Mouse (Mus musculus) ES-Bruce4 (cell line): ENCODE measurements around the gene Frmd8. TPM values are rescaled to one million over a fixed set of nuclear protein-coding genes. Genes with fewer than 3 reads are reported as not detected.
A peak's percentile ranks its signal among the peaks of the same experiment; 100 is the strongest.

Source experiments
- H3K27ac ChIP-seq: 2 replicates; pipeline ENCODE4 v1.5.1; 2012; ENCODE audit warnings: low read length, inconsistent platforms; ENCODE audit not compliant: insufficient read depth
- H3K27me3 ChIP-seq: 2 replicates; pipeline ENCODE4 v1.6.1; 2012; ENCODE audit warnings: mild to moderate bottlenecking, low read length, inconsistent platforms; ENCODE audit not compliant: control insufficient read depth, poor library complexity, insufficient read depth, severe bottlenecking
- H3K36me3 ChIP-seq: 2 replicates; pipeline ENCODE4 v1.6.1; 2012; ENCODE audit warnings: inconsistent platforms, mild to moderate bottlenecking, low read length, moderate library complexity; ENCODE audit not compliant: control insufficient read depth, poor library complexity, insufficient read depth, severe bottlenecking
- H3K4me1 ChIP-seq: one replicate; pipeline ENCODE4 v1.8.1; 2011; ENCODE audit warnings: low read length; ENCODE audit not compliant: control insufficient read depth, insufficient read depth
- H3K4me3 ChIP-seq: 2 replicates; pipeline ENCODE4 v1.5.1; 2011; ENCODE audit warnings: low read depth, mild to moderate bottlenecking, low read length
- H3K9ac ChIP-seq: 2 replicates; pipeline ENCODE4 v1.6.1; 2012; ENCODE audit warnings: low read depth, mild to moderate bottlenecking, inconsistent platforms; ENCODE audit not compliant: poor library complexity, severe bottlenecking
- H3K9me3 ChIP-seq: replicated peaks from 2 replicates; pipeline ENCODE4 v1.6.1; 2012; ENCODE audit warnings: mild to moderate bottlenecking, low read length, inconsistent platforms; ENCODE audit not compliant: control insufficient read depth, poor library complexity, insufficient read depth, severe bottlenecking
- CTCF ChIP-seq: IDR thresholded peaks from one replicate; pipeline ENCODE4 v1.8.1; 2011; ENCODE audit warnings: low read depth, low read length
- EP300 ChIP-seq: IDR thresholded peaks from 2 replicates; pipeline ENCODE4 v1.6.1; 2011; ENCODE audit warnings: low read depth, low read length; ENCODE audit not compliant: insufficient read depth
- POLR2A ChIP-seq: IDR thresholded peaks from one replicate; pipeline ENCODE4 v1.8.1; 2011; ENCODE audit warnings: low read length; ENCODE audit not compliant: insufficient read depth
- polyA plus RNA-seq: library from polyadenylated mRNA; stranded (reverse); fragments of >200 nt; gene quantifications from 2 replicates; pipeline ENCODE4 v1.2.4, GENCODE M21; 2011; ENCODE audit warnings: low read depth; ENCODE audit not compliant: missing spikeins, insufficient read depth, insufficient read length

Frmd8 gene
- polyA plus RNA-seq, 1 experiment = 26.3 TPM

GRCm38 (mm10) chr19:5822174-5822833 is 52.8 kb downstream of the Frmd8 start:
- Histone ChIP-seq H3K36me3 (no peaks in the 10 kb centered on the region), H3K9me3 (no peaks in the 10 kb centered on the region), H3K4me1 (peaks cover 6% of the 10 kb centered on the region), H3K4me3 (no peak overlapping the region), H3K9ac (no peak overlapping the region; the same call in 1 of the 2 replicates), H3K27me3 (no peaks in the 10 kb centered on the region), H3K27ac (no peak overlapping the region)
- TF ChIP-seq EP300 = no peak
- TF ChIP-seq CTCF = no peak
- no peak for TF ChIP-seq POLR2A

- TF ChIP-seq CTCF = no peak
- TF ChIP-seq EP300 = no peak
- TF ChIP-seq POLR2A = no peak
- Histone ChIP-seq H3K9ac (no peak overlapping the region), H3K27ac (no peak overlapping the region), H3K9me3 (no peaks in the 10 kb centered on the region), H3K4me1 (peaks cover 6% of the 10 kb centered on the region), H3K36me3 (no peaks in the 10 kb centered on the region), H3K27me3 (no peaks in the 10 kb centered on the region), H3K4me3 (no peak overlapping the region)
These were observed 53.3 kb downstream of the Frmd8 start for GRCm38 (mm10) chr19:5821847-5822173.

- Histone ChIP-seq H3K9ac (no peak overlapping the region), H3K4me1 (peaks cover 12% of the 10 kb centered on the region), H3K27me3 (no peaks in the 10 kb centered on the region), H3K36me3 (no peaks in the 10 kb centered on the region), H3K4me3 (no peak overlapping the region), H3K9me3 (no peaks in the 10 kb centered on the region), H3K27ac (no peak overlapping the region)
- TF ChIP-seq POLR2A (no peak), CTCF (peak; percentile 49)
These were observed 55.5 kb downstream of the Frmd8 start for GRCm38 (mm10) chr19:5819549-5819948.

- Histone ChIP-seq H3K27ac (peak overlapping the region; percentile 17; the same call in 1 of the 2 replicates), H3K36me3 (no peaks in the 10 kb centered on the region)
- peak; percentile 74; the same call in 1 of the 2 replicates for TF ChIP-seq EP300
- TF ChIP-seq CTCF = no peak
These were observed 56.5 kb downstream of the Frmd8 start for GRCm38 (mm10) chr19:5818590-5818977.

GRCm38 (mm10) chr19:5817703-5818589 is 57.1 kb downstream of the Frmd8 start:
- Histone ChIP-seq H3K4me3 (peak overlapping the region; percentile 25), H3K4me1 (peaks cover 12% of the 10 kb centered on the region), H3K9me3 (no peaks in the 10 kb centered on the region), H3K9ac (peak overlapping the region; percentile 34), H3K27me3 (no peaks in the 10 kb centered on the region), H3K27ac (peak overlapping the region; percentile 79), H3K36me3 (no peaks in the 10 kb centered on the region)
- TF ChIP-seq CTCF = peak; percentile 80
- peak; percentile 35 for TF ChIP-seq POLR2A
- peak; percentile 73 for TF ChIP-seq EP300

More at GRCm38 (mm10) chr19:5818590-5818977, 56.5 kb downstream of the Frmd8 start:
- Histone ChIP-seq H3K27me3 (no peaks in the 10 kb centered on the region), H3K4me1 (peaks cover 12% of the 10 kb centered on the region), H3K4me3 (no peak overlapping the region), H3K9ac (no peak overlapping the region), H3K9me3 (no peaks in the 10 kb centered on the region)

GRCm38 (mm10) chr19:5815928-5816327 is 59.1 kb downstream of the Frmd8 start:
- Histone ChIP-seq H3K27me3 (no peaks in the 10 kb centered on the region), H3K9ac (no peak overlapping the region), H3K27ac (peak overlapping the region; percentile 30; the same call in 1 of the 2 replicates), H3K4me1 (peaks cover 14% of the 10 kb centered on the region), H3K36me3 (no peaks in the 10 kb centered on the region), H3K9me3 (no peaks in the 10 kb centered on the region), H3K4me3 (no peak overlapping the region)
- TF ChIP-seq EP300 (no peak), POLR2A (no peak), CTCF (no peak)
